Mouse (Mus musculus) natural killer cell, adult 2 months (primary cell): ENCODE measurements around the gene Pcnx3.

Experiments
- DNase-seq, 2 experiments: peaks; one replicate each; pipeline ENCODE4 v3.0.0; 2022; ENCODE audit warnings: low spot score in 2 of 2

Pcnx3 gene

GRCm38 (mm10) chr19:5641021-5641420 is 47.7 kb downstream of the Pcnx3 start:
- DNase-seq: no peak

- DNase-seq: no peak
Measured at GRCm38 (mm10) chr19:5640339-5640738, 48.4 kb downstream of the Pcnx3 start.

- DNase-seq: no peak
Measured at GRCm38 (mm10) chr19:5638416-5639005, 50.2 kb downstream of the Pcnx3 start.

GRCm38 (mm10) chr19:5637069-5638047 is 51.4 kb downstream of the Pcnx3 start, which contains the start of gene Rela:
TSS of gene Rela (plus strand) at chr19:5637483.
- DNase-seq: peak; percentile 88 to 90

GRCm38 (mm10) chr19:5636571-5637041 is 52.1 kb downstream of the Pcnx3 start:
- peak in 1 of 2 experiments; percentile 33 for DNase-seq

GRCm38 (mm10) chr19:5636036-5636570 is 52.6 kb downstream of the Pcnx3 start:
- DNase-seq: no peak

GRCm38 (mm10) chr19:5632120-5632519 is 56.6 kb downstream of the Pcnx3 start:
- no peak for DNase-seq

GRCm38 (mm10) chr19:5629907-5630306 is 58.8 kb downstream of the Pcnx3 start:
- no peak for DNase-seq

- no peak for DNase-seq
Measured at GRCm38 (mm10) chr19:5625311-5625710, 63.4 kb downstream of the Pcnx3 start.

- no peak for DNase-seq
Measured at GRCm38 (mm10) chr19:5621884-5622283, 66.8 kb downstream of the Pcnx3 start.

- no peak for DNase-seq
Measured at GRCm38 (mm10) chr19:5620007-5620406, 68.7 kb downstream of the Pcnx3 start.

- DNase-seq: no peak
Measured at GRCm38 (mm10) chr19:5614953-5615352, 73.8 kb downstream of the Pcnx3 start.
